Mouse (Mus musculus) bone marrow macrophage, adult 2 months (primary cell): Measurements from ENCODE around the gene Clec4e.

ENCODE experiments used
- CTCF ChIP-seq: IDR thresholded peaks from 2 replicates; pipeline ENCODE4 v1.5.1; 2012; ENCODE audit warnings: low read depth, mild to moderate bottlenecking, low read length, moderate library complexity
- POLR2A ChIP-seq: IDR thresholded peaks from 2 replicates; pipeline ENCODE4 v1.6.1; 2012; ENCODE audit warnings: mild to moderate bottlenecking, low read depth, low read length, borderline replicate concordance

DNA sequence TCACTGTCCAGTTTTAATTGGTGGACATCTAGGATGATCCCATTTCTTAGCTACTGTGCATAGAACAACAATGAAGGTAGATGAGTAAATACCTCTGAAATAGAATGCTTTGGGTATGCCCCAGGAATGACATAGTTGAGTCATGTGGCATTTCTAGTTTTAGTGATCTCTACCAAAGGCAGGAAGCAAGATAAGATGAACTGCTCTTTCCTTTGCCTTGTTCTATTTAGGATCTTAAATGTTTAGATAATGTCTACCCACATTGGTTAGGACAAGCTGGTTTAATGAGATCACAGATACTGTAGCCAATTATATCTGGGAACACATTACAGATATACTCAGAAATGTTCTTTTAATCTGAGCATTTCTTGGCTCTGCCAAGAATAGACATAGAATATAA, 52.1 kb downstream of the Clec4e start:
- TF ChIP-seq CTCF = no peak
- no peak for TF ChIP-seq POLR2A
